Mouse (Mus musculus) neural tube, embryonic 13.5 days (tissue): ENCODE measurements around the gene Sparcl1. TPM values are rescaled to one million over a fixed set of nuclear protein-coding genes. Genes with fewer than 3 reads are reported as not detected.

ENCODE experiments used
- ATAC-seq: fragments of 200-750 bp; cut with Nextera tagmentation; 2 replicates; pipeline ENCODE4 v1.8.0; 2017; ENCODE audit warnings: low read depth, mild to moderate bottlenecking, moderate TSS enrichment, moderate library complexity
- H3K27ac ChIP-seq: fragments of 300-500 bp; sonication (generic); replicated peaks from 2 replicates; pipeline ENCODE4 v1.5.1; 2015; ENCODE audit warnings: moderate library complexity, mild to moderate bottlenecking, inconsistent platforms
- H3K27me3 ChIP-seq: fragments of 300-500 bp; sonication (generic); 2 replicates; pipeline ENCODE4 v1.6.1; 2015; ENCODE audit warnings: mild to moderate bottlenecking, inconsistent platforms
- H3K36me3 ChIP-seq: fragments of 300-500 bp; sonication (generic); 2 replicates; pipeline ENCODE4 v1.6.1; 2015; ENCODE audit warnings: mild to moderate bottlenecking, inconsistent platforms
- H3K4me1 ChIP-seq: fragments of 300-500 bp; sonication (generic); replicated peaks from 2 replicates; pipeline ENCODE4 v1.6.1; 2015; ENCODE audit warnings: inconsistent platforms
- H3K4me2 ChIP-seq: fragments of 300-500 bp; sonication (generic); 2 replicates; pipeline ENCODE4 v1.6.1; 2015; ENCODE audit warnings: inconsistent platforms, mild to moderate bottlenecking, moderate library complexity
- H3K4me3 ChIP-seq: fragments of 300-500 bp; sonication (generic); 2 replicates; pipeline ENCODE4 v1.5.1; 2015; ENCODE audit warnings: mild to moderate bottlenecking, inconsistent platforms
- H3K9ac ChIP-seq: fragments of 300-500 bp; sonication (generic); 2 replicates; pipeline ENCODE4 v1.6.1; 2015; ENCODE audit warnings: moderate library complexity, mild to moderate bottlenecking, inconsistent platforms
- H3K9me3 ChIP-seq: fragments of 300-500 bp; sonication (generic); 2 replicates; pipeline ENCODE4 v1.6.1; 2016; ENCODE audit warnings: inconsistent platforms
- WGBS: fragments of 180-500 bp; shearing (Covaris S2); methylation state at CpG from one replicate; pipeline ENCODE4 v1.1.7; 2015; 5-methylcytosine and 5-hydroxymethylcytosine counted together
- polyA plus RNA-seq: library from polyadenylated mRNA; unstranded; fragments of >200 nt; fragmentation: Nextera tagmentation; extraction: Ambion mirVana; gene quantifications from 2 replicates; pipeline ENCODE4 v1.2.1, GENCODE M21; 2015

Gene Sparcl1
- polyA plus RNA-seq: 195 and 200 TPM in 2 replicates

GRCm38 (mm10) chr5:104113491-104114172 lies at the start of gene Sparcl1:
Gene Sparcl1 (minus strand): TSS chr5:104113733.
- Histone ChIP-seq H3K36me3 (no peaks in the 10 kb centered on the region), H3K9ac (peak within 1 kb of the TSS; percentile 68), H3K4me1 (peaks cover 65% of the 10 kb centered on the region), H3K4me3 (peak within 1 kb of the TSS; percentile 36), H3K27ac (peak within 1 kb of the TSS; percentile 85), H3K4me2 (peak within 1 kb of the TSS; percentile 53), H3K9me3 (no peaks in the 10 kb centered on the region), H3K27me3 (no peaks in the 10 kb centered on the region)
- 5% methylated on average over 15 of the region's 15 CpGs for WGBS
- ATAC-seq: no peak

- no peak overlapping the region for H3K9ac ChIP-seq
- H3K36me3 ChIP-seq: no peaks in the 10 kb centered on the region
- H3K27me3 ChIP-seq: no peaks in the 10 kb centered on the region
- WGBS: 85% methylated on average over 1 of the region's 1 CpGs
- no peaks in the 10 kb centered on the region for H3K4me1 ChIP-seq
- no peak overlapping the region for H3K27ac ChIP-seq
- no peaks in the 10 kb centered on the region for H3K9me3 ChIP-seq
- no peak overlapping the region for H3K4me2 ChIP-seq
- ATAC-seq: no peak
- no peak overlapping the region for H3K4me3 ChIP-seq
Measured at GRCm38 (mm10) chr5:104161390-104161789, 47.9 kb upstream of the Sparcl1 start.

GRCm38 (mm10) chr5:104160581-104160980 lies 47.0 kb upstream of the Sparcl1 start:
- no peaks in the 10 kb centered on the region for H3K27me3 ChIP-seq
- H3K27ac ChIP-seq: no peak overlapping the region
- no peak for ATAC-seq
- H3K9me3 ChIP-seq: no peaks in the 10 kb centered on the region
- H3K4me1 ChIP-seq: no peaks in the 10 kb centered on the region
- no peaks in the 10 kb centered on the region for H3K36me3 ChIP-seq
- no peak overlapping the region for H3K9ac ChIP-seq
- no peak overlapping the region for H3K4me2 ChIP-seq
- WGBS: 83% methylated on average over 3 of the region's 3 CpGs
- no peak overlapping the region for H3K4me3 ChIP-seq

- WGBS: 78% methylated on average over 7 of the region's 7 CpGs
- Histone ChIP-seq H3K9me3 (no peaks in the 10 kb centered on the region), H3K27me3 (no peaks in the 10 kb centered on the region), H3K36me3 (no peaks in the 10 kb centered on the region), H3K4me2 (no peak overlapping the region), H3K4me1 (no peaks in the 10 kb centered on the region), H3K4me3 (no peak overlapping the region), H3K27ac (no peak overlapping the region), H3K9ac (no peak overlapping the region)
- ATAC-seq: no peak
Measured at GRCm38 (mm10) chr5:104158332-104159052, 45.0 kb upstream of the Sparcl1 start.

GRCm38 (mm10) chr5:104157701-104158100 lies 44.2 kb upstream of the Sparcl1 start:
- no peaks in the 10 kb centered on the region for H3K27me3 ChIP-seq
- no peak overlapping the region for H3K4me2 ChIP-seq
- 94% methylated on average over 7 of the region's 7 CpGs for WGBS
- H3K36me3 ChIP-seq: no peaks in the 10 kb centered on the region
- H3K9ac ChIP-seq: no peak overlapping the region
- no peaks in the 10 kb centered on the region for H3K9me3 ChIP-seq
- ATAC-seq: no peak
- H3K4me1 ChIP-seq: no peaks in the 10 kb centered on the region
- no peak overlapping the region for H3K4me3 ChIP-seq
- no peak overlapping the region for H3K27ac ChIP-seq

GRCm38 (mm10) chr5:104150196-104150595 lies 36.7 kb upstream of the Sparcl1 start:
- Histone ChIP-seq H3K27me3 (no peaks in the 10 kb centered on the region), H3K4me2 (no peak overlapping the region), H3K36me3 (no peaks in the 10 kb centered on the region), H3K4me3 (no peak overlapping the region), H3K9me3 (no peaks in the 10 kb centered on the region), H3K9ac (no peak overlapping the region), H3K27ac (no peak overlapping the region), H3K4me1 (no peaks in the 10 kb centered on the region)
- ATAC-seq: no peak
- 93% methylated on average over 6 of the region's 6 CpGs for WGBS

GRCm38 (mm10) chr5:104149349-104149748 lies 35.8 kb upstream of the Sparcl1 start:
- Histone ChIP-seq H3K27me3 (no peaks in the 10 kb centered on the region), H3K9ac (no peak overlapping the region), H3K36me3 (no peaks in the 10 kb centered on the region), H3K4me1 (no peaks in the 10 kb centered on the region), H3K27ac (no peak overlapping the region), H3K4me3 (no peak overlapping the region), H3K4me2 (no peak overlapping the region), H3K9me3 (no peaks in the 10 kb centered on the region)
- WGBS: 62% methylated on average over 7 of the region's 7 CpGs
- ATAC-seq: no peak

- Histone ChIP-seq H3K4me1 (no peaks in the 10 kb centered on the region), H3K27ac (no peak overlapping the region), H3K36me3 (no peaks in the 10 kb centered on the region), H3K27me3 (no peaks in the 10 kb centered on the region), H3K9ac (no peak overlapping the region), H3K9me3 (no peaks in the 10 kb centered on the region), H3K4me3 (no peak overlapping the region), H3K4me2 (no peak overlapping the region)
- WGBS: 83% methylated on average over 4 of the region's 4 CpGs
- ATAC-seq: no peak
Measured at GRCm38 (mm10) chr5:104144057-104144456, 30.5 kb upstream of the Sparcl1 start.

- H3K27me3 ChIP-seq: no peaks in the 10 kb centered on the region
- H3K36me3 ChIP-seq: no peaks in the 10 kb centered on the region
- H3K27ac ChIP-seq: no peak overlapping the region
- no peak overlapping the region for H3K9ac ChIP-seq
- no peaks in the 10 kb centered on the region for H3K9me3 ChIP-seq
- WGBS: 86% methylated on average over 2 of the region's 2 CpGs
- no peak overlapping the region for H3K4me2 ChIP-seq
- H3K4me3 ChIP-seq: no peak overlapping the region
- no peak for ATAC-seq
- no peaks in the 10 kb centered on the region for H3K4me1 ChIP-seq
Measured at GRCm38 (mm10) chr5:104141067-104141466, 27.5 kb upstream of the Sparcl1 start.

- 86% methylated on average over 10 of the region's 10 CpGs for WGBS
Measured at GRCm38 (mm10) chr5:104137920-104138541, 24.5 kb upstream of the Sparcl1 start.

GRCm38 (mm10) chr5:104133752-104134151 lies 20.2 kb upstream of the Sparcl1 start:
- 82% methylated on average over 4 of the region's 4 CpGs for WGBS
- H3K4me3 ChIP-seq: no peak overlapping the region
- H3K36me3 ChIP-seq: no peaks in the 10 kb centered on the region
- ATAC-seq: no peak
- H3K9ac ChIP-seq: no peak overlapping the region
- H3K27me3 ChIP-seq: no peaks in the 10 kb centered on the region
- no peak overlapping the region for H3K4me2 ChIP-seq
- H3K9me3 ChIP-seq: no peaks in the 10 kb centered on the region
- no peak overlapping the region for H3K27ac ChIP-seq
- no peaks in the 10 kb centered on the region for H3K4me1 ChIP-seq

More at GRCm38 (mm10) chr5:104137920-104138541, 24.5 kb upstream of the Sparcl1 start:
- H3K4me1 ChIP-seq: no peaks in the 10 kb centered on the region
- no peaks in the 10 kb centered on the region for H3K9me3 ChIP-seq
- no peak overlapping the region for H3K27ac ChIP-seq
- no peak overlapping the region for H3K4me2 ChIP-seq
- no peaks in the 10 kb centered on the region for H3K27me3 ChIP-seq
- no peak overlapping the region for H3K4me3 ChIP-seq
- no peak for ATAC-seq
- H3K9ac ChIP-seq: no peak overlapping the region
- no peaks in the 10 kb centered on the region for H3K36me3 ChIP-seq

- Histone ChIP-seq H3K9me3 (no peaks in the 10 kb centered on the region), H3K27me3 (no peaks in the 10 kb centered on the region), H3K36me3 (no peaks in the 10 kb centered on the region), H3K4me3 (no peak overlapping the region), H3K4me2 (no peak overlapping the region), H3K4me1 (no peaks in the 10 kb centered on the region), H3K27ac (no peak overlapping the region), H3K9ac (no peak overlapping the region)
- no peak for ATAC-seq
- 71% methylated on average over 4 of the region's 4 CpGs for WGBS
Measured at GRCm38 (mm10) chr5:104131544-104131943, 18.0 kb upstream of the Sparcl1 start.
